In genomic region chr13:68773599-68774211, GRCm38 (mm10) we compare ENCODE assay signal across 19 mouse cellular contexts.
DNase-seq lines count a peak whose midpoint lies in the region; ATAC-seq and TF ChIP-seq lines count a peak whose summit lies in the region.
"Had no signal": no experiment of that assay in that cellular context is flagged by ENCODE, and none has a peak within 500 bp of the region (broad histone marks: within the 10 kb centered on the region; RNA-seq: fewer than 3 reads in every experiment).

No protein-coding gene starts in this region.

- no peak for ATAC-seq in heart, embryonic 12.5 days (ENCODE audit: insufficient number of reproducible peaks, low FRiP score)
- ATAC-seq in lung, embryonic 15.5 days (ENCODE audit: borderline replicate concordance, extremely low read depth, low FRiP score, low TSS enrichment) = peak; percentile 70; the same call in 1 of the 2 replicates
- no peak for ATAC-seq in hindbrain, postnatal 0 days
- ATAC-seq: forebrain, embryonic 15.5 days; inflammation-experienced regulatory T-cells, adult 6 months; midbrain, embryonic 15.5 days had no signal

- WGBS in heart, embryonic 12.5 days = 53% methylated on average over 2 of the region's 2 CpGs
- WGBS in lung, embryonic 15.5 days = 37% methylated on average over 2 of the region's 2 CpGs
- 38% methylated on average over 2 of the region's 2 CpGs for WGBS in lung, adult 2 months
- WGBS in hindbrain, postnatal 0 days = 54% methylated on average over 2 of the region's 2 CpGs

- no peak overlapping the region for H3K9ac ChIP-seq in heart, embryonic 12.5 days
- no peak overlapping the region for H3K9ac ChIP-seq in lung, embryonic 15.5 days
- no peak overlapping the region for H3K9ac ChIP-seq in hindbrain, postnatal 0 days (replicated peaks; ENCODE audit: low read length)
- H3K9ac ChIP-seq: forebrain, embryonic 15.5 days; heart, embryonic 13.5 days; limb, embryonic 12.5 days; liver, embryonic 15.5 days; midbrain, embryonic 15.5 days had no signal

- no peaks in the 10 kb centered on the region for H3K36me3 ChIP-seq in heart, embryonic 12.5 days
- H3K36me3 ChIP-seq in lung, embryonic 15.5 days = no peaks in the 10 kb centered on the region
- H3K36me3 ChIP-seq in hindbrain, postnatal 0 days (ENCODE audit: insufficient read depth, low read length) = no peaks in the 10 kb centered on the region
- H3K36me3 ChIP-seq: forebrain, embryonic 15.5 days; heart, embryonic 13.5 days; hindbrain, embryonic 10.5 days; limb, embryonic 12.5 days; liver, embryonic 15.5 days; midbrain, embryonic 15.5 days had no signal

- no peaks in the 10 kb centered on the region for H3K27me3 ChIP-seq in heart, embryonic 12.5 days (replicated peaks)
- H3K27me3 ChIP-seq in lung, embryonic 15.5 days = no peaks in the 10 kb centered on the region
- no peaks in the 10 kb centered on the region for H3K27me3 ChIP-seq in hindbrain, postnatal 0 days (ENCODE audit: insufficient read depth, low read length)
- H3K27me3 ChIP-seq: forebrain, embryonic 15.5 days; heart, embryonic 13.5 days; limb, embryonic 12.5 days; liver, embryonic 15.5 days; megakaryocyte, embryonic 14.5 days; midbrain, embryonic 15.5 days had no signal

- no peaks in the 10 kb centered on the region; the same call in 1 of the 2 replicates for H3K9me3 ChIP-seq in heart, embryonic 12.5 days (replicated peaks)
- no peaks in the 10 kb centered on the region for H3K9me3 ChIP-seq in lung, embryonic 15.5 days
- no peaks in the 10 kb centered on the region for H3K9me3 ChIP-seq in hindbrain, postnatal 0 days (ENCODE audit: low read length)
- H3K9me3 ChIP-seq: forebrain, embryonic 15.5 days; heart, embryonic 13.5 days; hindbrain, embryonic 10.5 days; limb, embryonic 12.5 days; liver, embryonic 15.5 days; midbrain, embryonic 15.5 days had no signal

- H3K27ac ChIP-seq in heart, embryonic 12.5 days (ENCODE audit: poor library complexity, severe bottlenecking) = no peak overlapping the region
- peak overlapping the region; percentile 27 for H3K27ac ChIP-seq in lung, embryonic 15.5 days
- H3K27ac ChIP-seq in hindbrain, postnatal 0 days = no peak overlapping the region
- H3K27ac ChIP-seq: forebrain, embryonic 15.5 days; heart, embryonic 13.5 days; hindbrain, embryonic 10.5 days; limb, embryonic 12.5 days; liver, embryonic 15.5 days; midbrain, embryonic 15.5 days had no signal

- no peak for TF ChIP-seq CTCF in lung, adult 2 months (IDR thresholded peaks at IDR 0.05; ENCODE audit: insufficient read depth, low read length)
- no peak for TF ChIP-seq CTCF in hindbrain, postnatal 0 days (IDR thresholded peaks at IDR 0.05; ENCODE audit: low read depth)

- H3K4me1 ChIP-seq in heart, embryonic 12.5 days (replicated peaks) = no peaks in the 10 kb centered on the region
- no peaks in the 10 kb centered on the region; the same call in 1 of the 2 replicates for H3K4me1 ChIP-seq in lung, embryonic 15.5 days
- no peaks in the 10 kb centered on the region for H3K4me1 ChIP-seq in lung, adult 2 months (ENCODE audit: control insufficient read depth, insufficient read depth, low read length)
- no peaks in the 10 kb centered on the region for H3K4me1 ChIP-seq in hindbrain, postnatal 0 days (ENCODE audit: insufficient read depth, low read length)
- H3K4me1 ChIP-seq: forebrain, embryonic 15.5 days; heart, embryonic 13.5 days; hindbrain, embryonic 10.5 days; limb, embryonic 12.5 days; liver, embryonic 15.5 days; megakaryocyte, embryonic 14.5 days; midbrain, embryonic 15.5 days had no signal

- no peak overlapping the region for H3K4me3 ChIP-seq in heart, embryonic 12.5 days
- no peak overlapping the region for H3K4me3 ChIP-seq in lung, embryonic 15.5 days
- H3K4me3 ChIP-seq in lung, adult 2 months (replicated peaks; ENCODE audit: extremely low read depth, low read depth, low read length) = no peak overlapping the region
- H3K4me3 ChIP-seq in hindbrain, postnatal 0 days (ENCODE audit: low read length) = no peak overlapping the region
- H3K4me3 ChIP-seq: forebrain, embryonic 15.5 days; heart, embryonic 13.5 days; hindbrain, embryonic 10.5 days; limb, embryonic 12.5 days; liver, embryonic 15.5 days; megakaryocyte, embryonic 14.5 days; midbrain, embryonic 15.5 days had no signal

- H3K4me2 ChIP-seq in heart, embryonic 12.5 days = no peak overlapping the region
- H3K4me2 ChIP-seq in lung, embryonic 15.5 days = no peak overlapping the region
- no peak overlapping the region for H3K4me2 ChIP-seq in hindbrain, postnatal 0 days (ENCODE audit: low read depth, low read length)
- H3K4me2 ChIP-seq: forebrain, embryonic 15.5 days; heart, embryonic 13.5 days; limb, embryonic 12.5 days; liver, embryonic 15.5 days; midbrain, embryonic 15.5 days had no signal

- TF ChIP-seq POLR2A in lung, adult 2 months (IDR thresholded peaks at IDR 0.05; ENCODE audit: borderline replicate concordance, extremely low read depth, low read depth, low read length) = no peak

- DNase-seq in embryo, embryonic 10 days (ENCODE audit: low spot score) = peak; percentile 4
- no peak for DNase-seq in embryo, embryonic 10.5 days (ENCODE audit: low spot score)
- peak; percentile 1 for DNase-seq in heart, adult 9 months (ENCODE audit: low spot score in 2 of 2)
- no peak for DNase-seq in lung, adult 2 months
- DNase-seq in hindbrain, postnatal 0 days (ENCODE audit: low spot score) = no peak
- DNase-seq: adrenal gland, postnatal 25 days; cerebellum, adult 2 months; kidney, postnatal 10 days; thymus, postnatal 36 days had no signal

Comparison
In these comparisons a context has a peak if more than half of its experiments do, and no peak if none do; other contexts are left out.
1. DNase-seq: peak in embryo, embryonic 10 days (single experiment) and heart, adult 9 months (2 of 2); none in embryo, embryonic 10.5 days (single experiment), lung, adult 2 months (single experiment) and hindbrain, postnatal 0 days (single experiment).